Mouse (Mus musculus) thymus, postnatal 14 days (tissue): ENCODE measurements around the gene Ppip5k2.
A peak's percentile ranks its signal among the peaks of the same experiment; 100 is the strongest.
"Not testable (repeated sequence)": the region's sequence is repeated elsewhere in the genome, so short reads cannot be mapped to it uniquely, and the experiment has no call there.

Source experiments
- DNase-seq: peaks from one replicate; pipeline ENCODE4 v3.0.0; 2021

The Ppip5k2 gene

GRCm38 (mm10) chr1:97769904-97770753 is at the start of gene Ppip5k2, which contains the start of gene Gin1:
Gene Ppip5k2 (minus strand): TSS chr1:97770411.
Gene Gin1 (plus strand): TSS chr1:97770172.
- DNase-seq = peak; percentile 95

GRCm38 (mm10) chr1:97809255-97809912 is 39.2 kb upstream of the Ppip5k2 start:
- no peak for DNase-seq

- DNase-seq = no peak
These were observed 34.3 kb upstream of the Ppip5k2 start for GRCm38 (mm10) chr1:97804520-97804919.

GRCm38 (mm10) chr1:97802207-97802902 is 32.1 kb upstream of the Ppip5k2 start:
- no peak for DNase-seq

DNA sequence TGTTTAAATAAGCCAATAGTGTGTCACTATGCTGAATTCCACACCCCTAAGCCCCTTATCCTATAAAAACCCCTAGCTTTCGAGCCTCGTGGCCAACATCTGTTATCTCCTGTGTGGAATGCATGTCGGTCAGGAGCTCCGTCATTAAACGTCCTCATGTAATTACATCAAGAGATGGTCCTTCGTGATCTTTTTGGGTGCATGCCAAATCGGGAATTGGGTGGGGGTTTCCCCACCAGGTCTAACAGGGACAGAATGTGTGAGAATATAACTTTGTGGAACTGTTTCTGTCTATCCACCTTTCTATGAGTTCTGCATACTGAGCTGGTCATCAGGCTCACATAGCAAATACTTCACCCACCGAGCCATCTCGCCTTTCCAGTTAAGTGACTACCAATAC is 25.7 kb upstream of the Ppip5k2 start:
- no peak for DNase-seq

DNA sequence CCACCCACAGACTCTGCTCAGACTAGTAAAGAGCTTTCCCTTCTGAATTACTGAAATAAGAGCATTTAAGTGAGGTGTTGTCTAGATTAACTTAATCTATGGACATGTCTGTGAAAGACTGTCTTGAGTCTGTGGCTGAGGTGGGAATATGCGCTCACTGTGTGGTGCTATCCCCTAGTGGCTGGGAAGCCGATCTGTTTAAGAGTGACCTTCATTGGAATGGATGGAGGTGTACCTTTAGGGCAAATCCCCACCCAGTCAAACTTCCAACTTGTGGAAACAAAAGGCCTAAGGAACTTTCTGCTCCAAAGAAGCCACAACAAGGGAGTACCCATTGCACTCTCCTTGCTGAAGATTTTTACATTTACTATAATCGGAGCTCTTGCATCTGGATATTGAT is 23.9 kb upstream of the Ppip5k2 start:
- no peak for DNase-seq

DNA sequence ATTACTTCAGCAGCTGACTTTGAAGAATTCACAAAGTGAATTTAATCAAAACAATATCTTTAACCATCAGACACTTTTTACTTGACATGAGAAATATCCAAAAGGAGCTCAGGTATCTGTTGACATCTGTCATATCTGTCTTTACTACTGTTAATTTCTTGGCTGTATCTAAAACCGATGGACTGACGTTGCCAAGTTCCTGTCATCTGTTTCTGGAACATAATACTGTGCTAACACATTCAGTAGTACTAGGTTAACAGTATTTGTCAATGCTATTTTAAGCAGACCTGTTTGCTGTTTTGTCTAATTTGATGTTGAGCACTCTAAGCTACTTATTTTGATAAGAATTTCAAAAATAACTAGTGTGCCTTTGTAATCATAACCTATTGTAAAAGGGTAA is 18.3 kb upstream of the Ppip5k2 start:
- DNase-seq = no peak

- DNase-seq = no peak
These were observed 17.5 kb upstream of the Ppip5k2 start for GRCm38 (mm10) chr1:97787674-97788073.

GRCm38 (mm10) chr1:97785685-97786393 is 15.6 kb upstream of the Ppip5k2 start:
- no peak for DNase-seq

DNA sequence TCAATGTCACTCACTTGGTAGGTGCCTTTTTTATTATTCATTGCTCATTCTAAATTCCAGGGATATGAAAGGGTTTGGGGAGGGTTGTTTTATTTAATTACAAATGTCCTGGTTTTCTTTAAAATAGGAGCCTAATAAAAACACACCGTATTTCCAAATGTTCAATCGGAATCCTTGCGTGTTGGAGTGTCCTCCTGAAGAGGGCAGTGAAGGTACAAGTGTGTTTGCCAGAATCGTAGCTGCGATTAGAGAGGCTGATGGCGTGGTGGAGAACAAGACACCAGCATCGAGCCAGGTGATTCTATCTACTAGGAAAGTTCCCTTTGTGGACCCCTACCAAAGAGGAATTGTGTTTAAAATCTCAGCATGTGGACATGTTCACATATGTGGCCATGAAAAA is 14.7 kb upstream of the Ppip5k2 start:
- DNase-seq = no peak

- no peak for DNase-seq
These were observed 11.5 kb upstream of the Ppip5k2 start for GRCm38 (mm10) chr1:97781674-97782073.

DNA sequence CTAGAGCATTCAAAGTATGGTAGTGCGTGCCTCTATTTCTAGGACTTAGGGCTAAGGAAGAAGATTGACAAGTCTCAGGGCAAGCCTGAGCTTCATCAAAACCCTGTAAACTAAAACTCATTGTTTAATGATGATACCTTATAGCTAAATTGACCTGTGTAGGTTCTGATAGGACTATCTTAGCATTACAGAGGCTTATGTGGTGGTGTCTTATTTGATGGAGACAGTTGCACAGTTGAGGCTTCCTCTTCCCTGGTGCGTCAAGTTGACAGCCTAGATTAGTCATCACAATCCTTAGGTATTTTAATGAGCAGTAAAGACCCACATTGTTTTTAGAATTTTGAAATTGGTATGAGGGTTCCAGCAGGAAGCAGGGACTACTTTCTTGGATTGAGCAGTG is 3.8 kb upstream of the Ppip5k2 start:
- no peak for DNase-seq

GRCm38 (mm10) chr1:97773362-97773761 is 3.2 kb upstream of the Ppip5k2 start:
- no peak for DNase-seq

- DNase-seq = no peak
These were observed 1.5 kb upstream of the Ppip5k2 start for GRCm38 (mm10) chr1:97771727-97772126.

DNA sequence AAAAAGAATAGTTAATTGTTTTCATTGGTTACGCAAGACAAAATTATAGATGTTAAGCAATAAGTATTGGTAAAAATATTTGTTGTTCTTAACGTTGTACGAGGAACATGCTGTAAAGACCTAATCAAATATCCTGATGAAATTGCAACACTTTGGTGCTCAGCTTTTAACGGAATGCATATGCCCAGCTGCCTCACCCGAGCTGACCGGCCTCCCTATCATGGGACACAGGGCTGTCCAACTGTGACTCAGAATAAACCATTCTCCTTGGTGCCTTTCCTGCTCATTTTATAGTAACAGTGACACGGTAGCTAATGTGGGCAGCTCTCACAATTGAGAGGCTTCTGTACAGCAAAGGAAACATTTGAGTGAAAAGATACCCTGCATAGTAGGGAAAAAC is 907 bp upstream of the Ppip5k2 start:
- no peak for DNase-seq

DNA sequence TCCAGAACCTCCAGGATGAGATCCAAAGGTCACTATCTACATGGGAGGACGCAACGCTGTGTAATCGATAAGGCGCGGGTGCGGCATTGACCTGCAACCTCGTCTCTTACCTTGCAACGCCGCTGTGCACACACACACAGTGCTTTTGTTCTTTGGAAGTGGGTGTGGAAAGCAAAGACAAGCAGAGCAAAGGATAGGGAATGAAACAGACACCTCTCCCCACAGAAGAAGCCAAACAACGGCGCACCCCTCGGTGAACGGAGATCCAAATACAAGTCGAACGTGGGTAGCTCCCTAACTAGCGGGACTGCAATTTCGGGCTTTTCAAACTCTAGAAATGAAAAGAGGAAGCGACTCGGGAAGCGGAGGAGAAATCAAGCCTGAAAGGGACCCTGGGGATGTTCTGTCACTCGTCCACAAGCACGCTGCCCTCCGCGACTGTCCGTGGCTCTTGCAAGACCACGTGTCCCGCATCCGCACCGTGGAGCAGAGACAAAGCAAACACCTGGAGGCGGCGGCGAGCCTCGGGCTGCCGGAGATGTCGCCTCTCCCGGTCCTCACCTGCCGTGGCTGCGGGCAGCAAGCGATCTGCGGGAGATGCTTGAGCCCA is 812 bp downstream of the Ppip5k2 start:
- DNase-seq = no peak

DNA sequence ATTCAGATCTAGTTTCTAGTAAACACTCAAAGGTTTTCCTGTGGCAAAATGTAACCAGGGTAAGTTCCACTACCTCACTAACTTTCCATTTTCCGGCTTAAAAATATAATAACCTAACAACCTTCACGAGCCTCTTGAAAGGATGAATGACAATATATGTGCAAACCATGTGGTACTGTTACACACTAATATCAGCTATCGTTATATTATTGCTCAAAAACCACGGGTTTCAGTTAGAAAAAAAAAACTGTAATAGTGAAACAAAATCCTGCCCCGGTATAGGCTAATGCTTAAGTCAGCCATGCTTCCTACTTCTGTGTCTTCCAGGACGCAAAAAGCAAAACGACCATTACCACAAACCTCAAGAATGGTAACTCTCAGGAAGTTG is 1.3 kb downstream of the Ppip5k2 start:
- no peak for DNase-seq

GRCm38 (mm10) chr1:97768089-97768488 is 2.1 kb downstream of the Ppip5k2 start:
- no peak for DNase-seq

GRCm38 (mm10) chr1:97765712-97766111 is 4.5 kb downstream of the Ppip5k2 start:
- DNase-seq = not testable (repeated sequence)

DNA sequence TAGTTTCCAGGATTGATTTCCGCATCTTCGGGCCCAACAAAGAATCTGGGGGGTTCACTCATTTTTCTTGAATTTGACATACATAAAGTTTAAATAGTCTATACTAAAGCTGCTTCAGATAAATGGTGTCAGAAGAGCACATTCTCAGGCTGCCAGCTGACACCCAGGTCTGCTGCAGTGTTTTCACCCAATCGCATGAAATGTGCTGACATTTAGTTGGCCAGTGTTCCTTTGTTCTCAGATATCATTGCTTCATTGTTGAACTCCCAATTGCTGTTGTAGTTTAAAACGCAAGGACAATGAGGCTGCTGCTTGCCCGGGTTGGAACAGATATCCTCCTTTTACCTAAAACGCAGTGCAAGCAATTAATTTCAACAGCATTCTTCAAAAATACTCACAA is 8.7 kb downstream of the Ppip5k2 start:
- no peak for DNase-seq

DNA sequence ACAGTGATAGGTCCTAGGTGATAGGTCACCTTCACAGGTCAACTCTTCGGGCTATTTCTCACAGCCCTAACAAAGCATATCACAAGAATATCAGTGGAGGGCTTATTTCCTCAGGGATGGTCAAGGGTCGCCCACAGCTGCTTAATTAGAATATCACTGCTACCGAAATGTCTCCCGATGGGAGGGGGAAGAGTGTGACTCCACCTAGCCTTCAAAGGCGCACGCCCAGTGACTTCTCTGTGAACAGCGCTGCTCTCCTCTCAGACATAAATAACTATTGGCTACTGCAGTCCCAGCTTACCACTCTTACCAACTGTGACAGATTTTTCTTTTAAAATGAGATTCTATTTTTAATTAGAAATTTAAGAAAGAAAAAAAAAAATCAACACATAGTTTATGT is 9.6 kb downstream of the Ppip5k2 start:
- DNase-seq = no peak

GRCm38 (mm10) chr1:97759841-97760240 is 10.4 kb downstream of the Ppip5k2 start:
- no peak for DNase-seq

DNA sequence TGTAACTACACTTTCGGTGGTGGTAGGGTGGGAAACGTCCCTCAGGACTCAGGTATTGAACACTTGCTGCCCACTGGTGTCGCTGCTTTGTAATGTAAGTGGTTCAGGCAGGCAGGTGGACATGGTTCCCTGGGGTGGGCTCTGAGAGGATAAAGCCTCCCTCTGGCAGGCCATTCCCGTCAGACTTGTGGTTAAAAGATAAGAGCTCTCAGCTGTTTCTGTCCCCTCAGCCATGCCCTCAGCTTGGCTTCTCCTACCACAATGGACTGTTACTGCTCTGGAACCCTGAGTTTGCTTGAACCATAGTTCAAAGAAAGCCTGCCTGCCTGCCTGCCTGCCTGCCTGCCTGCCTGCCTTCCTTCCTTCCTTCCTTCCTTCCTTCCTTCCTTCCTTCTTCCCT is 15.8 kb downstream of the Ppip5k2 start:
- DNase-seq = no peak
